Mouse (Mus musculus) left cerebral cortex, postnatal 25 days (tissue): ENCODE data around the gene Wasf2. TPM values are rescaled to one million over a fixed set of nuclear protein-coding genes. Genes with fewer than 3 reads are reported as not detected.

Source experiments
- DNase-seq, 2 experiments: peaks; one replicate each; pipeline ENCODE4 v3.0.0; 2022; ENCODE audit warnings: low spot score in 2 of 2, mixed read lengths in 1 of 2
- intact Hi-C: fragments of 180-260 bp; cut with DNase I; formaldehyde crosslinking; loops from one replicate; pipeline ENCODE4 v1.15.1; 2025
- total RNA-seq, 2 experiments: library from RNA; stranded (reverse); gene quantifications; 2 replicates each; pipeline ENCODE4 v1.2.3; 2021

Gene Wasf2
- total RNA-seq, 2 experiments from 2014 or later = 27.6 to 32.9 TPM

DNA sequence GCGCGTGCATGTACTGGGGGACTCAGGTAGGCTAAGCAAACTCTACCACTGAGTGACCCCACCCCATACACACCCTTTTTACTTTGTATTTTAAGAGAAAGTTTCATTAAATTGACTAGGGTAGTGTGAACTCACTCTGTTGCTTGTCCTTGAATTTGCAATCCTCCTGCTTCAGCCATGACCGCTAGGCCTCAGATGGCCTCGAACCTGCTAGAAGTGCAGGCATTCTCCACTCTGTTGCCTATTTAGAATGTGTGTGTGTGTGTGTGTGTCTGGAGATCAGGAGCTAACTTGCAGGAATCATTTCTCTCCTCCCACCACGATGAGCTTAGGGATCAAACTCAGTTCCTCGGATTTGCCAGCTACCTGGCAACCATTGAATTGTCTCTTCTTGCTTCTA lies 10.7 kb upstream of the Wasf2 start:
- DNase-seq = no peak
- intact Hi-C loops = no loop called here

DNA sequence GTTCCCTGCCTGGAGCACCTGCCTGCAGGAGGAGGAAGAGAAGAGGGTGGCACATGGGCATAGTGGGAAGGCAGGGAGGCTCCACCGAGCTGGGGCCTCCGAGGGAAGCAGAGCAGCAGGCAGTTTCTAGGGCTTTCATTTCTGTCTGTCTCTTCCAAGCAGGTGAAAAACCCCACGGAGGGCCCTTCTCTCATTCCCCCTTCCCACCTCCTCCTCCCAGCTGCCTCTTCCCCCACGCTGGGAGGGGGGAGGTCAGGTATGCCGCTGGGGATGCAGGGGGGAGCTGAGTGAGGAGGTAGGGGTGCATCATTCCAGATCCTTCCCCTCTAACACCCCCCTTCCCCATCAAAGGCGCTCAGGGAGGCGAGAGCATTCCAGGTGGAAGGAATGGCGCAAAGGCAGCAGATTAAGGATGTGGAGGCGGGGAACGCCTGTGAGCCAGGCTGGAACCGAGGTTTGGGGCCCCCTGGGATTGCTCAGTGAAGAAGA lies 9.4 kb upstream of the Wasf2 start:
- peak; percentile 27 to 37 for DNase-seq
- intact Hi-C loops = no loop called here

DNA sequence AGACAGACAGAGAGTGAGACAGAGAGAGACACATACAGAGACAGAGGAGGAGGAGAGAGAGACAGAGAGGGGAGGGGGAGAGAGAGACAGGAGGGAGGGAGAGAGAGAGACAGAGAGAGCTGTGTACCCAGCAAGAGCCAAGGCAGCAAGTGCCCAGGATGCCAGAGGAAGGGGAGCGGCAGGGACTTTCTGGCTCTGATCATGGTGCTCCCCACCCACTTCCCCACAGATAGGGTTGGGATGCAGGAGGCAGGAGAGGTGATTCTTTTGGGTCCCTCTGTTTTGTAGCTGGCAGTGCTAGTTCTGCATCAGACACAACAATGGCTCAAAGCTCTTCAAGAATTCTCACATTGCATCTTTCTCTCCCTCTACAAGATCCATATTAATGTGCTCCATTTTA lies 8.9 kb upstream of the Wasf2 start:
- intact Hi-C loops = no loop called here
- no peak for DNase-seq

DNA sequence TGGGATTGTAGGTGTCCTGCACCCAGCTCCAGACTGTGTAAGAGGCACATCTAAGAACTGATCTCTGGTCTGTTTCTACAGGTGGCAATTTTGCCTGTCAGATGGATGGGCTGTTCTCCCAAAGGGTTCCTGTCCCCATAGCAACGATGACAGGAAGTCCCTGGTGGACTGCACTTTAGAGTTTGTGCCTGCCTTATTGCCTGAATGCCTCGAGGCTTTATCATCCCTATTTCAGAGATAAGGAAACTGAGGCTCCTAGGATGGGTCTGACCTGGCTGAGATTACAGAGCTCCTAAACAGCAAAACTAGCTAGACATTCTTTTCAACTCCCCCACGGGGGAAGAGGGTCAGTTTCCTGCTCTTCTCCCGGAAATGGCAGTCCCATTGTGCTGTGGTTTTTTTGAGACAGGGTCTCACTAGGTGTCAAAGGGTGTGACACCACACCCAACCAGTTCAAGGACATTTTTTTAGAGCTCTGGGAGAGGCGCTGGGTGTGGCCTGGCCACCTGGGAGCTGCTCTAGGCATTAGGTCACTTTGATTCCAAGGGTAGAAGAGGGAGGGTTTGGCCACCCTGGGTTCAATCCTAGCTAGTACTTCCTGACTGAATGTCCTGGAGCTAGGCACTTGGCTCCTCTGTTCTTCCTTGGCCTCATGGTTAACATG lies 8.2 kb upstream of the Wasf2 start:
- DNase-seq = no peak
- intact Hi-C loops = no loop called here

DNA sequence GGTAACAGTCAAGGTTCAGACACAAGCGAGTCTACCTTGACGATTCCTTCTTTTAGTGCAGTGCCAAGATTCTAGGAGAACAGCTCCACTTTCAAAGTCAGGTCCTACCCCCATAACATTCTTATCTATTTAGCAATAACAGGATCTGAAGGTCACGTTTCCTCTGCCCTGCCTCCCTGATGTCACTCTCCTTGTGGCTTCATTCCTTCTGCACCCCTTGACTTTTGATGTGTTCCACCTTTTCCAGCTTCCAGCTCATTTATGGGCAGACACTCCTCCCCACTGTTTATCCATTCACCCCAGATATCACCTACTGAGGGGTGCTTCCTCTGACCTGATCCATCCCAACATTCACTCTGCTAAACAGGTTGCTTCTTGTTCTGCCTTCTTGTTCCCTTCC lies 3.2 kb upstream of the Wasf2 start:
- DNase-seq = no peak
- intact Hi-C loops = no loop called here

DNA sequence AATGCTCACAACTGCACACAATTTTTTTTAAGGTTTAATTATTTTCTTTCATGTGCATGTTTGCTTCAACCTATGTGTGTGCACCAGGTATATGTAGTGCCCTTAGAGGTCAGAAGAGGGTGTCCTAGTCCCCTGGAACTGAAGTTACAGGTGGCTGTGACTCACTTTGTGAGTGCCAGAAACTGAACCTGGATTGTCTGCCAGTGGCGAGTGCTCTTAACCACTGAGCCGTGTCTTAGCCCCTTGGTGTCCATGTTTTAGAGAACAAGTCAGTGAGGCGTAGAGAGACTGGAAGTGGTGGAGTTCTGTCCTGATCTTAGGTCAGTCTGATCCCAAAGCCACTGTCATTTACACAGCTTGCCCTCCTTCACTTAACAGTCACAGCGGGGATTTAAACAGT lies 2.4 kb upstream of the Wasf2 start:
- intact Hi-C loops = no loop called here
- no peak for DNase-seq

DNA sequence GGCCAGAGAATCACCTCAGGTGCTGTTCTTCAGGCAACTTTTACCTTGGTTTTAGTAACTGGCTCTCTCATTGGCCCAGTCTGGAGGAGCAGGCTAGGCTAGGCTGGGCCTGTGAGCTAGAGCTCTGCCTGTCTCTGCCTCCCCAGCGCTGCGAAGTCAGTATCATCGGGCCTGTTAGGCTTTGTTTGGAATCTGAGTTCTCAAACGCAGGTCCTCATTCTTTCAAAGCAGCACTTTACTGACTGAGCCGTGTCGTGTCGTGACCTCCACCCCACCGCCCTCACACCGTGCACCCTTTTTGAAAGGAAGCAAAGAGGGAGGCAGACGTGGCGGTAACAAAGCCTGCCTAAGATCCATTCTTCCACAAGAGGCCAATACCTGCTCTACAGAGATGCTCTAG lies 914 bp upstream of the Wasf2 start:
- intact Hi-C loops = no loop called here
- no peak for DNase-seq

DNA sequence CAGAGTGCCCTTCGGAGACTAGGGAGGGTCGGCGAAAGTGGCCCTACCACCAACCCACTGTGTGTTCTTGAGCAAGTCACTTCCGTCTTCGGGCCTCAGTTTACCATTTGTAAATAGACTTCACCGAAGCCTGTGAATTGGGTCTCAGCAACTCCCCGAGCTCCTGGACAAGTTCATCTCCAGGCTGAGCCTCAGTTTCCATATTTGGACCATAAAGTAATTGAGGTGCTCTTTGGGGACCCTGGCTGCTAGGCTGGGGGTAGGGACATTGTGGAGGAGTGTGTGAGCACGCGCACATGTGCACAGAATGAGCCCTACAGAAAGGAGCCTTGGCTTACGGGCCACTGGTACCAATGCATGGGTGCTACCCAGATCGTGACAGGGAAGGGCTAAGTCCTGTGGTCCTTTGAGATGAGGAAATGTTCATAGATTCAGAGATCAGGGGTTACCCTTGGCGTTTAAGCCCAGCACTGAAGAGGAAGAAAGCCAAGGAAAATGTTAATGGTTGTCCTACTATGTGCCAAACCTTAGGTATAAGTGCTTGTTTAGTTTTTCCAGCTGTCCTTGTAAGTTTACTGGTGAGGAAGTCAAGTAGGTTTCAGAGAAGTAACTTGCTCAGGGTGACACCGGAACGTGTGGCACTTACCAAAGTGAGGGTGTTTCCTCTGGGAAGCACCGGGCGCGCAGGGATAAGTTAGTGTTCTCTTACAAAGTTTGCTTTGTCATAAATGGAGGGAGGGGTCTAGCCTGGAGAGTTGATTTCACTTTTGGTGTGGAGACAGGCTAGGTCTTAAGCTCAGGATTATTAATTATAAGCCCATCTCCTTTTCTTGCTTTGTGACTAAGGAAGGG lies 811 bp downstream of the Wasf2 start:
- intact Hi-C loops = loop anchor here (1.0 to 5.0 kb wide), 3 partner anchors 46 to 120 kb away; partner anchors contain the start of gene Ahdc1
- DNase-seq = no peak

DNA sequence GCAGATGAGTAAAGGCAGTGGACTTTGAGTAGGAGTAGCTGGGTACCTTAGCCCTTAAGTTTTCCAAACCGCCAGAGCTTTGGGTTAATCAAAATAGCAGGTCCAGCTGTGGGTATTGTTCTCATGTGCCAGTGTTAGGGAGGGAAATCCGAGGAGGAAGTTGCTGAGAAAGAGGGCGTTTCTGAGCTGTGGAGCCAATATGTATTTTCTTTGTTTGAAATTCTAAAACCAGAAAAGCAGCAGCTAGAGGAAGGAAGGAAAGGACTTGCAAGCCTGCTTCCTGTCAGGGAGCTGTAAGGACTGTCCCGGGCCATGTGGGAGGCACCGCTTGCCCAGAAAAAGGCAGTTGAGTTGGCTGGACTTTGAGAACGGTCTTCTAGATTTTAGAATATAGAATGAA lies 1.7 kb downstream of the Wasf2 start:
- DNase-seq = peak in 1 of 2 experiments; percentile 14
- intact Hi-C loops = loop anchor here (5.0 kb wide), 1 partner anchor 45 kb away; no protein-coding TSS in a partner anchor

DNA sequence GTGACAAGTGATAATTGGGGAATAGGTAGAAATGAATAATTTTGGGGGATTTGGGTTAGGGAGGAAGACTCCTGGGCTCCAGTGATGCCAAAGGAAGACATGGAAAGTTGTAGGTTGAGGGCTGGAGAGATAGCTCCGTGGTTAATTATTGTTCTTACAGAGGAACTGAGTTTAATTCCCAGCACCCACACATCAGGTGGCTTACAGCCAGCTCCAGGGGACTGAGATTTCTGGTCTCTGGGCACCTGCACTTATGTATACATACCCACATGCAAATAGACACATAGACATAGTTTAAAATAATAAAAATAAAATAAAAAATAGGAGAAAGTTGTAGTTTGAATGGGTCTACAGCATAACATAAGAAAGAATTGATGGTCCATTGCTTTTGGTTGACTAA lies 6.6 kb downstream of the Wasf2 start:
- intact Hi-C loops = no loop called here
- no peak for DNase-seq

DNA sequence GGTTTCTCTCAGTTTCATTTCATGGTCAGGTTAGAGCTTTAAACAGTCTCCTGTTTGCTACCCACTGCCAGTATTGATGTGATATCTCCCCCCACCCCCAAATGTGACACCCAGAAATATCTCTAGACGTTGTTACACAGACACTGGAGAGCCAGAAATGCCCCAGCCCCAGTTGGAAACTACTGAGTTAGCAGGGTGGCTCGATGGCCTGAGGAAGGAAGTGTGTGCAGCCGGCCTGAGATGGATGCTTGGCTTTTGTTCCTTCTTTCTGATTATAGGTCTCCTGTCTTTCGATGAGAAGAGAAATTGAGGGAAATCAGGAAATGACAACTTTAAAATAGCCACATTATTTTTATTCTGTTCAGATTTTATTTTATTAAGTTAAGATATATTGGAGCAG lies 8.7 kb downstream of the Wasf2 start:
- intact Hi-C loops = no loop called here
- DNase-seq = peak in 1 of 2 experiments; percentile 40

DNA sequence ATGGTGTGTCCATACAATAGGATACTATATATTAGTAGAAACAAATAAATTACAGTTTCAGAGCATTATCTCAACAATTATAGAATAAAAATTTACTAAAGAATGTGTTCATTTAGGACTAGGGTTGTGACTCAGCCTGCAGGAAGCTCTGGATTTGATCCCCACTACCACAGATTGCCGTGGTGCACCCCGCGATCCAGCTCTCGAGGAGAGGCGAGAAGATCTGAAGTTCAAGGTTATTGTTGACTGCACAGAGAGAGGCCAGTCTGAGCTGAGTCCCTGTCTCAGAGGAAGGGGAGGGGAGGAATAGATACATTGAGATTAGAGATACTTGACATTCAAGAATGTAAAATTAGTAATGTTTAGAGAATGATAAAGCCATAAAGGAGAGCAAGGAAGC lies 24.7 kb downstream of the Wasf2 start:
- no peak for DNase-seq
- intact Hi-C loops = no loop called here

DNA sequence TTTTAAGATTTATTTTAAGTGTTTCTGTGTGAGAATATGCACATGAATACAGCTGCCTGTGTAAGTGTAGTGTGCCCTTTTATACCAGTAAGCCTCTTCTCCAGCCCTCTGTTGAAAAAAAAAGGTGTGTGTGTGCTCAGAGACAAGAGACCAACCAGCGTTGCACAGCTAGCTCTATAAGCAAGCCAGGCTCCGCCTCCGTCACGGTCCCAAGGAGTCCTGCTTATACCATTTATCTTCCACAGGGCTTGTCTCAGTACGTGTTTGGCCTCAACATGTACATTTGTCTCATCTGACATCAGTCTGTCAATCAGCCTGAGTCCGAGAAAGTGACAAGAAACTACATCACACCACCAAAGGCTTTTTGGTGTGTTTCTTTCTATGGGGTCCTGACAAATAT lies 25.4 kb downstream of the Wasf2 start:
- intact Hi-C loops = no loop called here

DNA sequence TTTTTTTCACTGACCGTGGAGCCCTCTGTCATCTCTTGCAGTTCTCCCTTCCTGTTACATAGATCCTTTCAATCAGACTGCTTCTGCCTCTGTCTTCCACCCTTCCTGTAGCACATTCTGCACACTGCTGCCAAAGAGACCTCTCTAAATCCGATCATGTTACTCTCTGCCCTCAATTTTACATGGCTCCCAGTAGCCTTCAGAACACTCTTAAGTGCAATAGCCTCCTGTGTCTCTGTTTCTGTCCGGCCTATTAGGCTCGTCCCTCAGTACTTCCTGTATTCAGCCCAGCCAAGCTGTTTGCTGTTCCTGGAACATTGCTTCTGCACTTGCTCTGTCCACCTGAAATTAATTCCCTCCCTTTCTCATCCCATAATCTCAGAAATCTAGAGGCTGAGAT lies 26.1 kb downstream of the Wasf2 start:
- intact Hi-C loops = no loop called here

More for the DNA sequence above, 25.4 kb downstream of the Wasf2 start:
- DNase-seq = no peak

DNA sequence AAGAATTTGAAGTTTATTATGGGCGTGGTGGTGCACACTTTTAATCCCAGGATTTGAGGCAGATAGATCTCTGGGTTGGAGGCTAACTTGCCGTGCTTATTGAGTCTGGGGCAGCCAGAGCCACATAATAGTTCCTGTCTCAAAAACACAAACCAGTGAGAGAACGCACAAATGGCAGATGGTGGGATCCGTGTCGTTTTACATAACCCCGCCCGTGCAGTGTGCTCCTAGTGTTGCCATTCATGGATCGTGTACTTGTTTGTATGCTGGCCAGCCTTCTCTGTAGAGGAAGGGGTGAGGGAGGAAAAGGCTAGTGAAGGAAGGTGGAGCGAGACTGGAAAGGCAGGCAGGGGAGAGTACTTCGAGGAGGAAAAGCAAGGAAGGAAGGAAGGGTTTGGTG lies 26.5 kb downstream of the Wasf2 start:
- intact Hi-C loops = no loop called here
- DNase-seq = no peak

More for the DNA sequence above, 26.1 kb downstream of the Wasf2 start:
- DNase-seq = no peak

DNA sequence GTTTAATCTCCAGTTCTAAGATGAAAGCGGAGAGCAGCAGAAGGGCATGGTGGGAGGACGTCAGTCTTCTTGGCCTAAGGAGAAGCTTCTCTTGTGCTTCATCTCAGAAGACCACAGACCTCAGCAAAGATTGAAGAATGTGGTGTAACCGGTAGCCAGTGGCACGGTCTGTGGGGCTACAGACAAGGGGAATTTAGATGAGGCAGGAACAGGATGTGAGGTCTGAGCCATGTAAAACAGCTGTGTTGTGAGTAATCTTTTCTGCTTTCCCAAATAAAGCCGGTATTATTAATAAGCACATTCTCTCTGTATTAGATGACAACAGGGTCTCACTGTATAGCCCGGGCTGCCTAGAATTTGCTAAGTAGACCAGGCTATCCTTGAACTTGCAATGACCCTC lies 28.8 kb downstream of the Wasf2 start:
- no peak for DNase-seq
- intact Hi-C loops = no loop called here

DNA sequence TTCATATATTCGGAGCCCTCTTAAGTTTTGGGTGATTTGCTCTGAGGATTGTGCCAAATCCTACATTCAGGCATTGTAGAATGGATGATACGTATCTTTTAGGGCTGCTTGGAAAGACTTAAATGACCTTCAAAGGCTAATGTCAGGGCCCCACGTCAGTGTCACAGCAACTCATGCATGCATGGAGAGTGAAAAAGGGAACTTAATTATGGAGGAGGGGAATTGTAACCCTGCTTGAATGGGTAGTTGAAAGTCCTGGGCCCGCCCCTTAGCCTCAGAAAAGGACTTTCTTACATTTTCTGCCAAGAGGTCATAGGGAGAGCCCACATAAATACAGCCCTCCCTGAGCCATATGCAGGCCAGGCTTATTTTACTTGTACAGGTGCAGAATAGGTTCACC lies 29.3 kb downstream of the Wasf2 start:
- intact Hi-C loops = no loop called here
- DNase-seq = no peak

DNA sequence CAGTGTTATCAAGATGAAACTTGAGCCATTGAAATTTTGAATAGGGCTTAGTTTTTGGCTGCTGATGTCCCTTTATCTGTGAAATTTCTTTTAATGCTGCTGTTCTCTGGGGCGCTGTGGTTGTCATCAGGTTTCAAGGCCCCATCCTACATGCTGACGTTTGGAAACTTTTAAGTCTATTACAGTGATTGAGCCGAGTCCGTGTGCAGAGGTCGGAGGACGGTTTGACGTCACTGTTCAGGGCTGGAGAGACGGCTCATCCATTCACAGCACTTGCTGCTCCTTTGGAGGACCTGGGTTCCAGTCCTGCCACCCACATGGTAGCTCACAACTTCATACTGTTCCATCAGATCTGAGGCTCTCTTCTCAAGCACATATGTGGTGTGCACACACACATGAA lies 29.9 kb downstream of the Wasf2 start:
- no peak for DNase-seq
- intact Hi-C loops = no loop called here

DNA sequence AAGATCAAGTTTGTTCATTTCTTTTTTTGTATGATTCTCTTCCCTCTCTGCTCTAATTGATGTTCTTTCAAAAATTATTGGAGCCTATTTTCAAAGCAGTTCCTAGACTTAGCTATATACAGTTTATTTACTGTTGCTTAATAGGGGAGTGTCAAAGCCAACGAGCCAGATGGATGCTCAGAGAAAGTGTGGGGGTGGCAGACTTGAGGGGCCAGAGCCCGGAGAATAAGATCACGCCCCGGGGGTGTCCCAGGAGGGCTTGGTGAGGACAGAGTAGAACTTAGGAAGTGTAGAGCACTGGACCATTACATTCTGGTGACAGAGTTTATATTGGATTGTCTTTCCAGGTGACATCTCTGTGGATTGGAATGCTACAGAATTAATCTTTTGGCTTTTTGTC lies 30.5 kb downstream of the Wasf2 start:
- intact Hi-C loops = no loop called here
- no peak for DNase-seq

DNA sequence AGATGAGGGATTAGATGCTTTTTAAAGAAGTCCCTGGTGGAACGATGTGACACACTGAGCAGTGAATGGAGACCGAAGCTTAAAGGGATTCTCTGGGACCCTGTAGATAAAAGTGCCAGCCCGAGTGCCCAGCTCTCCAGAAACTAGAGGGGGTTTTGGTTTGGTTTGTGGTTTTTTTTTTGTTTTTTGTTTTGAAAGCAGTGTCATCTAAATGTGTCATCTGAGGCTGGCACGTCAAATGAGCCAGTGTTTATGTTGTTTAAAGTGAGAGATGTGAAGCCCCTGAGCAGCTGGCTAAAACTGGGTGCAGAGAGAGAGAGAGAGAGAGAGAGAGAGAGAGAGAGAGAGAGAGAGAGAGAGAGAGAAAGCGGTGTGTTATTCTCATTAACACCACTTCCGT lies 31.9 kb downstream of the Wasf2 start:
- no peak for DNase-seq
- intact Hi-C loops = no loop called here

DNA sequence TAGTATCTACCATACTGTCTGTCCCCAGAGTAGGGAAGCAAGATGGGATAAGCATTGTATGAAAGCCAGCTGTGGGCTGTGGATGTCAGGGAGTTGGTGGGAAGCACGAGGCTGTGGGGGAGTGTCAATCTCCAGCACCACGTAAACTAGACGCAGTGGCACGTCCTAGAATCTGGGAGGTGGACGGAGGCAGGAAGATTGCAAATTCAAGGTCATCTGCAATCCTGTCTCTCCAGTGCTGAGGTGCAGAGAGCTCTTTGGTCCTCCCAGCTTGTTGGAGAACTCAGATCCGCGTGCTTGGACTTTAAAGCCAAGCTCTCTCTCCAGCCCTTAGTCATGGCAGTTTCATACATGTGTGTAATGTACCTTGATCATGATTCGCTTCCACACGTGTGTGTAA lies 36.5 kb downstream of the Wasf2 start:
- intact Hi-C loops = no loop called here
- no peak for DNase-seq
